Mouse (Mus musculus) spleen, adult 18-20 months (tissue): ENCODE measurements around the gene Fam204a.
A peak's percentile ranks its signal among the peaks of the same experiment; 100 is the strongest.

Source experiments
- DNase-seq, 2 experiments: peaks; one replicate each; pipeline ENCODE4 v3.0.0; 2022; ENCODE audit warnings: mixed read lengths in 2 of 2

Fam204a gene

GRCm38 (mm10) chr19:60225899-60226844, at the start of gene Fam204a:
Fam204a (minus strand) TSS chr19:60226701.
- DNase-seq, result peak; percentile 88 to 93

- DNase-seq, result no peak
Measured at GRCm38 (mm10) chr19:60265789-60266188, 39.3 kb upstream of the Fam204a start.

- DNase-seq, result no peak
Measured at GRCm38 (mm10) chr19:60260689-60261088, 34.2 kb upstream of the Fam204a start.

GRCm38 (mm10) chr19:60252021-60252420, 25.5 kb upstream of the Fam204a start:
- peak; percentile 7 to 26 for DNase-seq

GRCm38 (mm10) chr19:60251197-60251596, 24.7 kb upstream of the Fam204a start:
- DNase-seq, result no peak

GRCm38 (mm10) chr19:60245250-60245649, 18.7 kb upstream of the Fam204a start:
- no peak for DNase-seq

- no peak for DNase-seq
Measured at GRCm38 (mm10) chr19:60242620-60243019, 16.1 kb upstream of the Fam204a start.

- DNase-seq, result no peak
Measured at GRCm38 (mm10) chr19:60241916-60242602, 15.6 kb upstream of the Fam204a start.

- no peak for DNase-seq
Measured at GRCm38 (mm10) chr19:60231542-60231941, 5.0 kb upstream of the Fam204a start.

GRCm38 (mm10) chr19:60226845-60227235, 339 bp upstream of the Fam204a start:
- DNase-seq, result no peak

- DNase-seq, result no peak
Measured at GRCm38 (mm10) chr19:60219395-60219794, 7.1 kb downstream of the Fam204a start.

- no peak for DNase-seq
Measured at GRCm38 (mm10) chr19:60217985-60218384, 8.5 kb downstream of the Fam204a start.

- DNase-seq, result no peak
Measured at GRCm38 (mm10) chr19:60208173-60208572, 18.3 kb downstream of the Fam204a start.

GRCm38 (mm10) chr19:60204176-60204575, 22.3 kb downstream of the Fam204a start:
- no peak for DNase-seq

GRCm38 (mm10) chr19:60200294-60200693, 26.2 kb downstream of the Fam204a start:
- no peak for DNase-seq

- no peak for DNase-seq
Measured at GRCm38 (mm10) chr19:60199152-60199551, 27.3 kb downstream of the Fam204a start.

GRCm38 (mm10) chr19:60192790-60193189, 33.7 kb downstream of the Fam204a start:
- DNase-seq, result no peak

- DNase-seq, result no peak
Measured at GRCm38 (mm10) chr19:60189206-60189605, 37.3 kb downstream of the Fam204a start.

GRCm38 (mm10) chr19:60182901-60183300, 43.6 kb downstream of the Fam204a start:
- peak; percentile 19 to 49 for DNase-seq

GRCm38 (mm10) chr19:60182171-60182570, 44.3 kb downstream of the Fam204a start:
- peak in 1 of 2 experiments; percentile 23 for DNase-seq

GRCm38 (mm10) chr19:60178771-60179563, 47.5 kb downstream of the Fam204a start:
- DNase-seq, result no peak

GRCm38 (mm10) chr19:60165417-60165816, 61.1 kb downstream of the Fam204a start:
- no peak for DNase-seq
